Mouse (Mus musculus) MEL (cell line): Measurements from ENCODE around the gene Nisch.

Experiments
- POLR2A ChIP-seq, 2 experiments: IDR thresholded peaks; 2 replicates each; pipeline ENCODE4 v1.6.1; 2011 to 2012; ENCODE audit warnings: low read length in 2 of 2, mild to moderate bottlenecking in 2 of 2, control low read depth in 1 of 2, improper control_type of control experiment in 1 of 2, low read depth in 1 of 2, moderate library complexity in 1 of 2; ENCODE audit not compliant: control insufficient read depth in 1 of 2, insufficient read depth in 1 of 2, poor library complexity in 1 of 2
- POLR2AphosphoS2 ChIP-seq: IDR thresholded peaks from 2 replicates; pipeline ENCODE4 v1.6.1; 2011; ENCODE audit warnings: low read length, improper control_type of control experiment
- UBTF ChIP-seq: IDR thresholded peaks from 2 replicates; pipeline ENCODE4 v1.6.1; 2012; ENCODE audit warnings: low read depth, mild to moderate bottlenecking, inconsistent platforms, low read length, improper control_type of control experiment, moderate library complexity, borderline replicate concordance; ENCODE audit not compliant: insufficient read depth

GRCm38 (mm10) chr14:31205562-31206467 lies 10.9 kb downstream of the Nisch start:
- TF ChIP-seq POLR2A (IDR thresholded peaks at IDR 0.05; ENCODE audit: control insufficient read depth in 1 of 2, insufficient read depth in 1 of 2, low read depth in 1 of 2, low read length in 2 of 2, poor library complexity in 1 of 2) (no peak), POLR2AphosphoS2 (no peak), UBTF (no peak)
